Mouse (Mus musculus) heart, embryonic 11.5 days (tissue): ENCODE results near the gene Fcrl5. TPM values are rescaled to one million over a fixed set of nuclear protein-coding genes. Genes with fewer than 3 reads are reported as not detected.

Source experiments
- ATAC-seq: fragments of 200-750 bp; cut with Nextera tagmentation; replicated peaks from 2 replicates; pipeline ENCODE4 v1.8.0; 2017; ENCODE audit warnings: moderate library complexity; ENCODE audit not compliant: insufficient number of reproducible peaks, low FRiP score, low TSS enrichment
- H3K27ac ChIP-seq: fragments of 300-500 bp; sonication (generic); 2 replicates; pipeline ENCODE4 v1.5.1; 2014; ENCODE audit warnings: mild to moderate bottlenecking, low read depth, low read length
- H3K27me3 ChIP-seq: fragments of 300-500 bp; sonication (generic); 2 replicates; pipeline ENCODE4 v1.6.1; 2014; ENCODE audit warnings: mild to moderate bottlenecking, low read length, mixed read lengths; ENCODE audit not compliant: control insufficient read depth, insufficient read depth
- H3K36me3 ChIP-seq: fragments of 300-500 bp; sonication (generic); 2 replicates; pipeline ENCODE4 v1.6.1; 2014; ENCODE audit warnings: mild to moderate bottlenecking, low read length, moderate library complexity, mixed read lengths; ENCODE audit not compliant: control insufficient read depth, insufficient read depth
- H3K4me1 ChIP-seq: fragments of 300-500 bp; sonication (generic); 2 replicates; pipeline ENCODE4 v1.6.1; 2014; ENCODE audit warnings: low read length; ENCODE audit not compliant: control insufficient read depth, insufficient read depth
- H3K4me2 ChIP-seq: fragments of 300-500 bp; sonication (generic); 2 replicates; pipeline ENCODE4 v1.6.1; 2014; ENCODE audit warnings: mild to moderate bottlenecking, moderate library complexity
- H3K4me3 ChIP-seq: fragments of 300-500 bp; sonication (generic); 2 replicates; pipeline ENCODE4 v1.5.1; 2014; ENCODE audit warnings: low read depth, low read length
- H3K9ac ChIP-seq: fragments of 300-500 bp; sonication (generic); 2 replicates; pipeline ENCODE4 v1.6.1; 2014; ENCODE audit warnings: mild to moderate bottlenecking, low read depth, low read length, moderate library complexity
- H3K9me3 ChIP-seq: fragments of 300-500 bp; sonication (generic); replicated peaks from 2 replicates; pipeline ENCODE4 v1.6.1; 2016; ENCODE audit warnings: low read length; ENCODE audit not compliant: control insufficient read depth
- WGBS: fragments of 180-500 bp; shearing (Covaris S2); extraction: QIAGEN DNeasy Blood & Tissue Kit; methylation state at CpG from one replicate; pipeline ENCODE4 v1.1.7; 2014; ENCODE audit not compliant: insufficient replicate concordance; 5-methylcytosine and 5-hydroxymethylcytosine counted together
- polyA plus RNA-seq: library from polyadenylated mRNA; unstranded; fragments of >200 nt; fragmentation: Nextera tagmentation; extraction: Ambion mirVana; gene quantifications from 2 replicates; pipeline ENCODE4 v1.2.1, GENCODE M21; 2014

The Fcrl5 gene
- polyA plus RNA-seq, 1 experiment from 2014 or later: not detected

- H3K36me3 ChIP-seq: peaks cover 22% of the 10 kb centered on the region; the same call in 1 of the 2 replicates
- no peaks in the 10 kb centered on the region for H3K27me3 ChIP-seq
- H3K4me2 ChIP-seq: no peak overlapping the region
- no peak for ATAC-seq
- H3K4me3 ChIP-seq: no peak overlapping the region
- H3K27ac ChIP-seq: no peak overlapping the region
- H3K9me3 ChIP-seq: no peaks in the 10 kb centered on the region
- 90% methylated on average over 8 of the region's 8 CpGs for WGBS
- no peak overlapping the region for H3K9ac ChIP-seq
- H3K4me1 ChIP-seq: peaks cover 15% of the 10 kb centered on the region
Measured at GRCm38 (mm10) chr3:87528841-87529240, 93.3 kb downstream of the Fcrl5 start.

- Histone ChIP-seq H3K9ac (no peak overlapping the region), H3K36me3 (peaks cover 22% of the 10 kb centered on the region; the same call in 1 of the 2 replicates), H3K4me2 (no peak overlapping the region), H3K4me3 (no peak overlapping the region), H3K27ac (no peak overlapping the region), H3K27me3 (no peaks in the 10 kb centered on the region), H3K4me1 (peaks cover 15% of the 10 kb centered on the region), H3K9me3 (no peaks in the 10 kb centered on the region)
- 88% methylated on average over 11 of the region's 11 CpGs for WGBS
- ATAC-seq: no peak
Measured at GRCm38 (mm10) chr3:87529568-87529967, 94.0 kb downstream of the Fcrl5 start.

DNA sequence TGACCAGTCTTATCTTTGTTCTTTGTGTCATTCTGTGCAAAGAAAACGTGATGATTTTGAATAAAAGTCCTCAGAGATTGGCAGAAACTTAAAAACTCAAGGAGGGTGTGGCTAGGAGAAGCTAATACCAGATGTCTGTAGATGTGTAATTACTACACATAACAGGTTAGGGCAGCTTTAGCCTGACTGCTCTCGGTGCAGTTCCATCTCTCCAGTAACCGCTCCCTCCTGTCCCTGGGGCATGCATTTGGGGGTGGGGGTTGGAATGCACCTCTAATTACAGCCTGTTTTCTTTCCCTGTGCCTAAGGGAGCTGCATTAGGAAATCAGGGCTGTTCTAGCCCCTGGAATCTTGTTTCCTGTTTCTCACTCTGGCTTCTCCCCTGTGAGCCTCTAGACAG, 94.7 kb downstream of the Fcrl5 start:
- no peak overlapping the region for H3K4me2 ChIP-seq
- 93% methylated on average over 3 of the region's 3 CpGs for WGBS
- H3K27me3 ChIP-seq: no peaks in the 10 kb centered on the region
- H3K4me3 ChIP-seq: no peak overlapping the region
- peaks cover 15% of the 10 kb centered on the region for H3K4me1 ChIP-seq
- H3K9me3 ChIP-seq: no peaks in the 10 kb centered on the region
- no peak overlapping the region for H3K9ac ChIP-seq
- peaks cover 22% of the 10 kb centered on the region; the same call in 1 of the 2 replicates for H3K36me3 ChIP-seq
- no peak for ATAC-seq
- H3K27ac ChIP-seq: no peak overlapping the region

DNA sequence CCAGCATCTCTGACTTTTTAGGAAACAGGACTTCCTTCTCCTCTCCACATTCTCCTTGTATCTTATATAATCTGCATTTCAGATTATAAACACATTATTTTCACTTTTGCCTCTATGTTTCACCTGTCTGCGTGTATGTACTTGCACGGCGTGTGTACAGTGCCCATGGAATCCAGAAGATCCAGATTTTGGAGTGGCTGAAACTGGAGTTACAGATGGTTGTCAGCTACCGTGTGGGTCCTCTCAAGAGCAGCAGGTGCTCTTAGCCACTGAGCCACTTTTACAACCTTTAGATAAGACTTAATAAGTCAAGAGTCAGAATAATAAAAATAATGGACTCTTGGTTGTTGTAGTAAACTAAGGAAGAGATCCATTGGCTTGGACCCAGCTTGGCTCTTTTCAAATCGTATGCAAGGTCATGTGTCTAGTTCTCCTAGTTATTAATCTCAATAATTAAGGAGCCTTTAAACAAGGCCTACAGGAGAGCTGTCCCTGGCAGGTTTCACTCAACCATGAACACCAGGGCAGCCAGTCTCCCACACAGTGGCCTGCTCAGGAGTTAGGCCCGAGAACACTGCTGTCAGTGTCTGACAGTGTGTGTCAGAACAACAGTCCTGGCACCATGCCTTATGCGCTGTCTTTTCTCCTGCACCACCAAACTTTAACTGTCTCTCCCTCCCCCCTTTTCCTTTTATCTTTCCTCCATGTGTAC, 98.2 kb downstream of the Fcrl5 start:
- H3K36me3 ChIP-seq: peaks cover 36% of the 10 kb centered on the region
- H3K27me3 ChIP-seq: no peaks in the 10 kb centered on the region
- peaks cover 22% of the 10 kb centered on the region for H3K4me1 ChIP-seq
- 85% methylated on average over 7 of the region's 7 CpGs for WGBS
- H3K9me3 ChIP-seq: no peaks in the 10 kb centered on the region
- H3K4me2 ChIP-seq: no peak overlapping the region
- ATAC-seq: no peak
- H3K27ac ChIP-seq: no peak overlapping the region
- no peak overlapping the region for H3K4me3 ChIP-seq
- H3K9ac ChIP-seq: no peak overlapping the region

GRCm38 (mm10) chr3:87538034-87538433, 102.5 kb downstream of the Fcrl5 start:
- 50% methylated on average over 10 of the region's 10 CpGs for WGBS
- Histone ChIP-seq H3K4me2 (peak overlapping the region; percentile 24; the same call in 1 of the 2 replicates), H3K4me3 (no peak overlapping the region), H3K27me3 (no peaks in the 10 kb centered on the region), H3K36me3 (peaks cover 22% of the 10 kb centered on the region), H3K9ac (no peak overlapping the region), H3K27ac (0 out of 2 replicates have a peak overlapping the region, but pooled peaks have one; percentile 15), H3K4me1 (peaks cover 52% of the 10 kb centered on the region), H3K9me3 (no peaks in the 10 kb centered on the region)
- ATAC-seq: no peak

DNA sequence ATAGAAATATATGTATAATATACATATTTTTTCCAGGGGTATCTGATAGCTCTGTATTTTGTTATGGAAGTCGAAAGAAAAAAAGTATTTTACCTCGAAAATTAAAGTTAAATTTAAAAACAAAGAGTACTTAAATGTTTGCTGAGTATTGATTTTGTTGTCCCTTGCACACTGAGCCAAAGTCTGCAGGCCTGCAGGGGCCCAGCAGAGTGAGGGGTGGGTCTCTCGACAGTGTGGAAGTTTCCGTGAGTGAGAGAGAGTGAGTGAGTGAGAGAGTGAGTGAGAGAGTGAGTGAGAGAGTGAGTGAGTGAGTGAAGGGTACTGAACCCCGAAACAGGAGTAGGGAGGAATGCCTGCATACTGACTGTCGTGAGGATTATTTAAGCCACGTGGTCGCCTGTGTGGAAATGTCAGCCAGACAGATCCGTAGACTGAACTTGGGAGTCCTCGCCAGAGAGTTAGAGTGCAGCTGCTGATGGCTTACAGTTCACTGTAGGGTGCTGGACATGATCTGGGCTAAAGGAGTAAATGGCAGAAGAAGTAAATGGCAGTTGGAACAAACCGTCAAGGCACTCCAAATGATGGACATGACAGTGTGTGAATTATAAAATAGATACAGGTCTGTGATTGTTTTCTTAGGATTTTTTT, 104.6 kb downstream of the Fcrl5 start:
- Histone ChIP-seq H3K4me3 (no peak overlapping the region), H3K9me3 (no peaks in the 10 kb centered on the region), H3K27me3 (no peaks in the 10 kb centered on the region), H3K27ac (no peak overlapping the region), H3K4me2 (no peak overlapping the region), H3K36me3 (peaks cover 18% of the 10 kb centered on the region), H3K9ac (no peak overlapping the region), H3K4me1 (peaks cover 54% of the 10 kb centered on the region)
- ATAC-seq: no peak
- 58% methylated on average over 11 of the region's 11 CpGs for WGBS

DNA sequence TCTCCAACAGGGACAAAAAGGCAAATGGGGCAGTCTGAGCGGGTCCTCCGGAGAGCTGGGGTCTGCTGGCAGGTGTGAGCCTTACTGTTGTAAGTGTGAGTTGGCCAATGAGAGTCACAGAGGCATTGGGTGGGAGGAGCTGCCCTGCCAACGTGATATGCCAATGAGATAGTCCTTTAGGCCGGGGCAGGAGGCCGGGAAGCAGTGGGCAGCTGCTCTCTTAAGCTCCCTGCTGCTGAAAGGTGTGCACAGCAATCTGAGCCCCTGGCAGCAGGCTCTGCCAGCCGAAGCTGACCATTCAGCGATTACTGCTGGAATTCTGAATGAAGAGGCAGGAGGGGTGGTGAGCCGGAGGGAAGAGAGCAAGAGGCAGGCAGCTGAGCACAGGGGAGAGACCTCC, 105.1 kb downstream of the Fcrl5 start:
- Histone ChIP-seq H3K4me1 (peaks cover 54% of the 10 kb centered on the region), H3K4me2 (no peak overlapping the region), H3K27me3 (no peaks in the 10 kb centered on the region), H3K27ac (peak overlapping the region; percentile 36), H3K9me3 (no peaks in the 10 kb centered on the region), H3K36me3 (peaks cover 16% of the 10 kb centered on the region), H3K4me3 (no peak overlapping the region), H3K9ac (no peak overlapping the region)
- ATAC-seq: no peak
- WGBS: 27% methylated on average over 8 of the region's 8 CpGs

DNA sequence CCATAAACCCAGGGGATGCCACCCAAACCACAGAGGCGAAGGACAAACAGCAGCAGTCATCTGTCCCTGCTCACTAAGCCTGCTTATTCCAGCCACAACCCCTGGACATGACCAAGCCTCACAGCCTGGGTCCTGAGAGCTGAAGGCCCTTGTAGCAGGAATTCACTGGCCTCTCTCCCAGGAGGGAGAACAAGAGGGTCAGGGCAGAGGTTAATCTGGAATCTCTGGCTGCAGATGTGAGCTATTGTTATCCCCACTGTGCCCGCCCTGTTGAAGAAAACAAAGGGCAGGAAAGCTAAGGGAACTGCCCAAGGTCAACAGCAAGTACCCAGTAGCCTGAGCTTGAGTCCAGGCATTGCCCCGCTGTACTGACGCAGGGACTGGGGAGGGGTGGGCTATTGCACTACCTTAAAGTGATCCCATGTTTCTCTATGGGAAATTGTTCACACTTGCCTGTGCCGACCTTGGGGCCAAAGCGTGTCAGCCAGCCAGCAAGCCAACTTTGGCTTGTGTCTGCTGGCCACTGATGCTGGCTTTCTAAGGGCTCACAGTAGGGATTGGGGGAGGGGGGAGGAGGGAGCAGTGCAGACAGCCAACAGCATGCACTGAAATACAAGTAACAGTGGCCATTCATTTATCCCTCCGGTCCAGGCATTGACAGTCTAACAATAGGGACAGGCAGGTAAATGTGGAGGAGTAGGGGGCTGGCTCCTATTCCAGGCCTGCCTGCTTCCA, 107.1 kb downstream of the Fcrl5 start:
- H3K4me1 ChIP-seq: peaks cover 44% of the 10 kb centered on the region
- no peak overlapping the region for H3K4me3 ChIP-seq
- H3K4me2 ChIP-seq: no peak overlapping the region
- peak overlapping the region; percentile 52; the same call in 1 of the 2 replicates for H3K27ac ChIP-seq
- H3K27me3 ChIP-seq: no peaks in the 10 kb centered on the region
- WGBS: 56% methylated on average over 7 of the region's 7 CpGs
- H3K9me3 ChIP-seq: no peaks in the 10 kb centered on the region
- peak overlapping the region; percentile 29; the same call in 1 of the 2 replicates for H3K9ac ChIP-seq
- H3K36me3 ChIP-seq: no peaks in the 10 kb centered on the region
- no peak for ATAC-seq
